Mouse (Mus musculus) heart, postnatal 0 days (tissue): ENCODE results near the gene Tanc1.

Experiments used
- CTCF ChIP-seq: IDR thresholded peaks from 2 replicates; pipeline ENCODE4 v1.5.1; 2016; ENCODE audit warnings: antibody characterized with exemption, control low read depth, low read depth
- EP300 ChIP-seq: IDR thresholded peaks from 2 replicates; pipeline ENCODE4 v1.6.1; 2016; ENCODE audit warnings: antibody characterized with exemption, low read depth

- no peak for TF ChIP-seq CTCF
- no peak for TF ChIP-seq EP300
These were observed 40.9 kb downstream of the Tanc1 start for GRCm38 (mm10) chr2:59652702-59653101.
